Mouse (Mus musculus) megakaryocyte-erythroid progenitor cell, adult 5-6 weeks (primary cell): ENCODE results near the gene Crlf3. TPM values are rescaled to one million over a fixed set of nuclear protein-coding genes. Genes with fewer than 3 reads are reported as not detected.
"Not testable (repeated sequence)": the region's sequence is repeated elsewhere in the genome, so short reads cannot be mapped to it uniquely, and the experiment has no call there.

Experiments
- ATAC-seq: replicated peaks from 2 replicates; pipeline ENCODE4 v1.8.0; 2016; ENCODE audit warnings: mild to moderate bottlenecking, inconsistent platforms; ENCODE audit not compliant: severe bottlenecking, poor library complexity, low FRiP score, low TSS enrichment
- total RNA-seq, 2 experiments: library from RNA; stranded (forward) in 1 of 2; stranded (reverse) in 1 of 2; fragments of 200-1000, 215-1000 nt in 1 of 2; fragments of >200 nt in 1 of 2; fragmentation: Nextera tagmentation in 1 of 2; gene quantifications; 2 replicates each; pipeline ENCODE4 v1.2.3; 2014 to 2017

Gene Crlf3
- total RNA-seq, 2 experiments from 2014 or later: 42.0 to 46.9 TPM

- no peak for ATAC-seq
Observed at GRCm38 (mm10) chr11:80071039-80071438, 9.8 kb downstream of the Crlf3 start.

DNA sequence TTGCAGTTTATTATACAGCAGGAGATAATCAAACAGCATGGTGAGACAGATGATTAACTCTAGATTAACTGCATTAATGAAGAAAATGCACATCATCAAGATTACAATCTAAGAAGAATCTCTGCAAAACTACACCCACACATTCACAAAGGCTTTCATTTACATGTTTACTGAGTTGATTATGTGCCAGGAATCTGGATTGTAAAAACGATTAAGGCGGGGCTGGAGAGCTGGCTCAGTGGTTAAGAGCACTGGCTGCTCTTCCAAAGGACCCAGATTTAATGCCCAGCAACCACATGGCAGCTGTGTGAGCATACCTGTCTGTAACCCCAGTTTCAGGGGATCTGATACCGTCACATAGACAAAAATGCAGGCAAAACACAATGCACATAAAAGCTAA is 11.0 kb downstream of the Crlf3 start:
- no peak for ATAC-seq

GRCm38 (mm10) chr11:80067558-80067957 is 13.2 kb downstream of the Crlf3 start:
- ATAC-seq: no peak

DNA sequence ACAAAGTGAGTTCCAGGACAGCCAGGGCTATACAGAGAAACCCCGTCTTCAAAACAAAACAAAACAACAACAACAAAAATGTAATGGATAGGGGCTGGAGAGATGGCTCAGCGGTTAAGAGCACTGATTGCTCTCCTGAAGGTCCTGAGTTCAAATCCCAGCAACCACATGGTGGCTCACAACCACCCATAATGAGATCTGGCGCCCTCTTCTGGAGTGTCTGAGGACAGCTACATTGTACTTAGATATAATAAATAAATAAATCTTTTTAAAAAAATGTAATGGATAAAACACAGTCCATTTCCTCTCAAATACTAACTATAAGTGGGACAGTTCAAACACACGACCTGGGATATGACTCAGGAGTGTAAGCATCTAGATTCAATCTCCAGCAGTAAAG is 14.4 kb downstream of the Crlf3 start:
- not testable (repeated sequence) for ATAC-seq

DNA sequence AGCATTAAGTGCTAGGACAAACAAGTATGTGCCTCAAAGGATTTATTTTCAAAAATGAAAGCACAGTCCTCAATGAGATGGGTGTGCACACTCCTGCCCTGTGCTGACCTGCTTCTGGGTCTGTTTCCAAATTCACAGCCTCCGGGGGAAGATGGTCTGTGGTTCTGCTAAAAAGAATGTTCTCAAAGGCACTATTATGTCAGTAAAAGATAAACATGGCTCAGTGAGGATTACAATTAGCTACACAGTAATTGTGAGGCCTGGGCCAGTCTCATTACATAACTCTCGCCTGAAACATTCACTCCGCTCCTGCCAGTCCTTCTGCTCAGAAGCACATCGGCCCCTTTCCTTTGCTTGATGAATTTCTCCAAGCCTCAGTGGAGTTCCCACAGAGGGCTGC is 18.6 kb downstream of the Crlf3 start:
- no peak for ATAC-seq

DNA sequence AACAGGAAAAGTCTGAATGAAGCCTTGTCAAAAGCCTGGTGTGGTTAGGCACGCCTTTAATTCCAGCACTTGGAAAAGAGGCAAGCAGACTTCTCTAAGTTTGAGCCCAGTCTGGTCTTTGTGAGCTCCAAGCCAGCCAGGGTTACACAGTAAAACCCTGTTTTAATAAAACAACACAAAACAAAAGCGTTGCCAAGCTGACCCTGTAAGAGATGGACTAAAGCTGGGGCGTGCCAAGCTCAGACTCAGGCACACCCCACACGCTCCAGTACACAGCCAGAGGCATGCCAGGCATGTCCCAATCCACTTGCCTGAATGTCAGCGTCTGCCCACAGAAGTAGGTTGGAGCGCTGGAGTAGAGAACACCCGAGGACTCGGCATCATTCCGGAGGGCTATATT is 24.6 kb downstream of the Crlf3 start:
- no peak for ATAC-seq

DNA sequence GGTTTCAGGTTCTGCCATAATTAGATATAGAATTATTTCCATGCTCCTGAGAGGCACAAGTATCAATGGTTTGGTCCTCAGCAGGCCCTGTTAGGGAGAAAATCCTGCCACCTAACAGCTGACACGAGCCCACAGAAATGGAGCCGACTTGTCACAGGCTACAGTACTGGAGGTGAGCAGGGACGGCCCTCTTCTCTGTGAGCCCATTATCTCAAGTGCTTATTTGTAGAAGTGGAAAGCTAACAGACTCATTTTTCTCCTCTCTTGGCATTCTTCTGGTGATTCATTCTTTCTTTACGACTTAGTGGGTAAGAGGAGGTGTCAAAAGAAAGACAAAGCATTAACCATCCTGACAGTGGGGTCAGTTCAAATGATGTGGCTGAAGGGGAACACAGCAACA is 26.1 kb downstream of the Crlf3 start:
- ATAC-seq: no peak

DNA sequence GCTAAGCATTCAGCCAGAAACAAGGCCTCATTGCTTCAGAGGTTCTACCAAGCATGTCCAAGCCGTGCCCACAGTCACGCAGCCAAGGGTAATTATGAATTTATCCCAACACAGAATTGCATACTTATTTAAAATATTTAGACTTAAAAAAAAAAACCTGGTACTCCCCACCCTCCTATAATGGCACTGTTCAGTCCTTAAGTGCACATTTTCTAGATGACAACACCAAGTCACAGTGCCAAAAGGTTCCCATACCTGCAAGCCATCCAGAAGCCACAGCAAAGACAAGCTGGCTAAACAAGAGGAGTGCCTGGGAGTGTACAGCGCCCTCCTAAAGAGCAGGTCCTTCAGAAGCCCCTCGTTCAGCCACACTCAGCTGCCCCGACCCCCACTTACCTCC is 27.6 kb downstream of the Crlf3 start:
- no peak for ATAC-seq

DNA sequence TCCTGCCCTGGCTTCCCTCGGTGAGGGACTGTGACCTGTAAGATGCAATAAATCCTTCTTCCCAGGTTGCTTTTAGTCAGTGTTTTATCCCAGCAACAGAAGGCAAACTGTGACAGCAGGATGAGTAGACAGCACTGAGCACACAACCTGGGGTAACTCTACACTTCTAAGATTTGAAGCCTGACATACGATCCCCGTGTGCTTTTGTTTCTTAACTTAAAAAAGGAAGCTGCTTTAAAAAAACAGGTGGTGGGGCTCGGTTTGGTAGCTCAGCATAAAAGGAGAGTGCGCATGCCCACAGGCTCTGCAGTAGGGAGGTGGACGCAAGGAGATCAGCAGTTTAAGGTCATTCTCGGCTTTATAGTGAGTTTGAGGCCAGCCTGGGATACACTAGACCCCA is 28.3 kb downstream of the Crlf3 start:
- no peak for ATAC-seq

- 0 out of 2 replicates have a peak, but pooled peaks have one; percentile 41 for ATAC-seq
Observed at GRCm38 (mm10) chr11:80050088-80050487, 30.7 kb downstream of the Crlf3 start.

- ATAC-seq: no peak
Observed at GRCm38 (mm10) chr11:80046856-80047255, 33.9 kb downstream of the Crlf3 start.

GRCm38 (mm10) chr11:80043419-80043817 is 37.4 kb downstream of the Crlf3 start:
- ATAC-seq: no peak

GRCm38 (mm10) chr11:80042615-80043418 is 38.0 kb downstream of the Crlf3 start:
- peak; percentile 90 for ATAC-seq

DNA sequence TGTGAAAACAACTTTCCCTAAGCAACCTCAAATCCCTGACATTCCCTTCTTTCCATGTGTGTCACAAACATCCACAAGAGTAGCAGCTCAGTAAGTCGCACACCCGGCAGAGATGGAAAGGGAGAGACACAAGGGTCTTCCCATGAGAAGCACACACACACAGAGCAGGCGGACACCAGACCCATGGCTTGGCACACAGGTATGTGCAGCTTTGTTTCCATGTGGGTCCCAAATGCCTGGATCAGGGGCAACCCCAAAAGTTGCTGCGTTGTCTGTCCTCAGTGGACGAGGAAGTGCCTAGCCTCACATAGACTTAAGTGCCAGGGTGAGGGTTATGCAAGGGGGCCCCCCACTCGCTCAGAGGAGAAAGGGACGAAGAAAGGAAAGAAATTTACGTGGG is 43.3 kb downstream of the Crlf3 start:
- no peak for ATAC-seq

DNA sequence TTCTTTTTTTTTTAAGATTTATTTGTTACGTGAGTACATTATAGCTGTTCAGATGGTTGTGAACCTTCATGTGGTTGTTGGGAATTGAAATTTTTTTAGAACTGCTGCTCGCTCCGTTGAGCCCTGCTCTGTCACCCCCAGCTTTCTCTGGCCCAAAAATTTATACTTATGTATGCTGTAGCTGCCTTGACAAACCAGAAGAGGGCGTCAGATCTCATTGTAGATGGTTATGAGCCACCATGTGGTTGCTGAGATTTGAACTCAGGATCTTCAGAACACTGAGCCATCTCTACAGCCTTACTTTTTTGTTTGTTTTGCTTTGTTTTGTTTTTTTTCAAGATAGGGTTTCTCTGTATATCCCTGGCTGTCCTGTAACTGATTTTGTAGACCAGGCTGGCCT is 59.5 kb downstream of the Crlf3 start:
- ATAC-seq: no peak

- no peak for ATAC-seq
Observed at GRCm38 (mm10) chr11:80019792-80020191, 61.0 kb downstream of the Crlf3 start.

- not testable (repeated sequence) for ATAC-seq
Observed at GRCm38 (mm10) chr11:80016533-80016932, 64.3 kb downstream of the Crlf3 start.

Other genes starting within 250 kb of the Crlf3 start
- 47.1 and 59.6 TPM in 2 replicates for gene Utp6, start 118.6 kb downstream of the Crlf3 start, total RNA-seq (2014; fragmentation: Nextera tagmentation)
- 129 and 148 TPM in 2 replicates for gene Utp6, start 118.6 kb downstream of the Crlf3 start, total RNA-seq (2017)
- gene Suz12, start 87.9 kb downstream of the Crlf3 start, total RNA-seq (2014; fragmentation: Nextera tagmentation): 129 and 135 TPM in 2 replicates
- gene Suz12, start 87.9 kb downstream of the Crlf3 start, total RNA-seq (2017): 104 and 124 TPM in 2 replicates
- 42.8 and 42.9 TPM in 2 replicates for gene Atad5, start 8.4 kb upstream of the Crlf3 start, total RNA-seq (2014; fragmentation: Nextera tagmentation)
- gene Atad5, start 8.4 kb upstream of the Crlf3 start, total RNA-seq (2017): 49.8 and 50.6 TPM in 2 replicates
- gene Tefm, start 61.2 kb upstream of the Crlf3 start, total RNA-seq (2014; fragmentation: Nextera tagmentation): 23.4 and 30.9 TPM in 2 replicates
- 19.0 and 22.6 TPM in 2 replicates for gene Tefm, start 61.2 kb upstream of the Crlf3 start, total RNA-seq (2017)
- not detected in 2 replicates for gene Adap2, start 73.1 kb upstream of the Crlf3 start, total RNA-seq (2014; fragmentation: Nextera tagmentation)
- 0.23 TPM in 1 of 2 replicates, not detected in the other for gene Adap2, start 73.1 kb upstream of the Crlf3 start, total RNA-seq (2017)
- 7.1 and 9.1 TPM in 2 replicates for gene Rnf135, start 102.9 kb upstream of the Crlf3 start, total RNA-seq (2014; fragmentation: Nextera tagmentation)
- gene Rnf135, start 102.9 kb upstream of the Crlf3 start, total RNA-seq (2017): 5.0 TPM in 2 replicates
- 44.3 and 65.2 TPM in 2 replicates for gene Rhot1, start 128.0 kb upstream of the Crlf3 start, total RNA-seq (2014; fragmentation: Nextera tagmentation)
- gene Rhot1, start 128.0 kb upstream of the Crlf3 start, total RNA-seq (2017): 55.5 and 63.8 TPM in 2 replicates
- 0.44 and 0.64 TPM in 2 replicates for gene Rhbdl3, start 219.9 kb upstream of the Crlf3 start, total RNA-seq (2014; fragmentation: Nextera tagmentation)
- not detected in 2 replicates for gene Rhbdl3, start 219.9 kb upstream of the Crlf3 start, total RNA-seq (2017)